Mouse (Mus musculus) sigmoid colon, adult 10 weeks (tissue): ENCODE measurements around the gene Thap11. TPM values are rescaled to one million over a fixed set of nuclear protein-coding genes. Genes with fewer than 3 reads are reported as not detected.

Experiments used
- polyA plus RNA-seq: library from polyadenylated mRNA; stranded (reverse); fragments of 350-450 nt; fragmentation: Illumina TruSeq; extraction: RNeasy Lipid Tissue Mini Kit (QIAGEN cat#74804); gene quantifications from one replicate; pipeline ENCODE4 v1.2.3, GENCODE M21; 2014; ENCODE audit warnings: low read depth, low replicate concordance

The Thap11 gene
- 8.3 TPM for polyA plus RNA-seq

GRCm38 (mm10) chr8:105854715-105855216 lies at the start of gene Thap11:
Gene Thap11 (plus strand): TSS chr8:105855132.

GRCm38 (mm10) chr8:105826861-105827848 lies 27.8 kb upstream of the Thap11 start, which contains the start of the genes Ranbp10 and Tsnaxip1:
Gene Ranbp10 (minus strand): TSS chr8:105827350.
Gene Tsnaxip1 (plus strand): TSS chr8:105827731.

GRCm38 (mm10) chr8:105853178-105853577 lies 1.8 kb upstream of the Thap11 start, which contains the start of gene Cenpt:
Gene Cenpt (minus strand): TSS chr8:105853278.

GRCm38 (mm10) chr8:105860143-105860981 lies 5.4 kb downstream of the Thap11 start, which contains the start of gene Nutf2:
Gene Nutf2 (plus strand): TSS chr8:105860580.

GRCm38 (mm10) chr8:105880754-105881520 lies 26.0 kb downstream of the Thap11 start, which contains the start of gene Edc4:
Gene Edc4 (plus strand): TSS chr8:105880881.

GRCm38 (mm10) chr8:105893339-105893738 lies 38.4 kb downstream of the Thap11 start, which contains the start of gene Nrn1l:
Gene Nrn1l (plus strand): TSS chr8:105893567.

GRCm38 (mm10) chr8:105900180-105900940 lies 45.4 kb downstream of the Thap11 start, which contains the start of gene Pskh1:
Gene Pskh1 (plus strand): TSS chr8:105900441.

Other genes with a start within 250 kb of the Thap11 start
- 0.98 TPM for gene Ripor1, start 249.9 kb upstream of the Thap11 start, polyA plus RNA-seq
- 95.5 TPM for gene Ctcf, start 218.6 kb upstream of the Thap11 start, polyA plus RNA-seq
- not detected for gene Agrp, start 217.7 kb upstream of the Thap11 start, polyA plus RNA-seq
- 0.50 TPM for gene Carmil2, start 168.9 kb upstream of the Thap11 start, polyA plus RNA-seq
- gene Acd, start 154.0 kb upstream of the Thap11 start, polyA plus RNA-seq = 1.4 TPM
- not detected for gene Pard6a, start 154.0 kb upstream of the Thap11 start, polyA plus RNA-seq
- not detected for gene 4933405L10Rik, start 147.5 kb upstream of the Thap11 start, polyA plus RNA-seq
- 0.16 TPM for gene Enkd1, start 146.9 kb upstream of the Thap11 start, polyA plus RNA-seq
- gene Gfod2, start 96.5 kb upstream of the Thap11 start, polyA plus RNA-seq = 0.16 TPM
- gene Ranbp10, start 27.8 kb upstream of the Thap11 start, polyA plus RNA-seq = 6.4 TPM
- gene Tsnaxip1, start 27.4 kb upstream of the Thap11 start, polyA plus RNA-seq = not detected
- 0.76 TPM for gene Cenpt, start 1.9 kb upstream of the Thap11 start, polyA plus RNA-seq
- gene Nutf2, start 5.4 kb downstream of the Thap11 start, polyA plus RNA-seq = 47.5 TPM
- 1.4 TPM for gene Edc4, start 25.7 kb downstream of the Thap11 start, polyA plus RNA-seq
- not detected for gene Nrn1l, start 38.4 kb downstream of the Thap11 start, polyA plus RNA-seq
- gene Pskh1, start 45.3 kb downstream of the Thap11 start, polyA plus RNA-seq = 2.6 TPM
- 1.5 TPM for gene Ctrl, start 78.7 kb downstream of the Thap11 start, polyA plus RNA-seq
- 1.7 TPM for gene Psmb10, start 83.3 kb downstream of the Thap11 start, polyA plus RNA-seq
- gene Lcat, start 88.2 kb downstream of the Thap11 start, polyA plus RNA-seq = not detected
- gene Slc12a4, start 111.0 kb downstream of the Thap11 start, polyA plus RNA-seq = 1.7 TPM
- not detected for gene Dpep3, start 124.3 kb downstream of the Thap11 start, polyA plus RNA-seq
- 1.1 TPM for gene Dus2, start 136.2 kb downstream of the Thap11 start, polyA plus RNA-seq
- not detected for gene Dpep2nb, start 150.8 kb downstream of the Thap11 start, polyA plus RNA-seq
- gene Ddx28, start 156.8 kb downstream of the Thap11 start, polyA plus RNA-seq = 1.5 TPM
- 87.4 TPM for gene Nfatc3, start 203.7 kb downstream of the Thap11 start, polyA plus RNA-seq